Mouse (Mus musculus): Measurements from ENCODE around the gene Irf7. TPM values are rescaled to one million over a fixed set of nuclear protein-coding genes. Genes with fewer than 3 reads are reported as not detected.

The Irf7 gene
- 4.2 and 6.9 TPM in 2 replicates for polyA plus RNA-seq (2012; rRNA removed)

GRCm38 (mm10) chr7:141265739-141266561 lies at the start of gene Irf7:
Irf7 (minus strand) TSS chr7:141266481.

GRCm38 (mm10) chr7:141291921-141292582 lies 25.8 kb upstream of the Irf7 start, which contains the start of gene Drd4:
Drd4 (plus strand) TSS chr7:141292006.

GRCm38 (mm10) chr7:141278766-141279590 lies 12.7 kb upstream of the Irf7 start, which contains the start of gene Sct:
Sct (minus strand) TSS chr7:141279133.

GRCm38 (mm10) chr7:141276546-141276945 lies 10.3 kb upstream of the Irf7 start, which contains the start of gene Cdhr5:
Cdhr5 (minus strand) TSS chr7:141276786.

GRCm38 (mm10) chr7:141228279-141229067 lies 37.8 kb downstream of the Irf7 start, which contains the start of gene Phrf1:
Phrf1 (plus strand) TSS chr7:141228784.

GRCm38 (mm10) chr7:141215101-141215879 lies 51.0 kb downstream of the Irf7 start, which contains the start of gene Rassf7:
Rassf7 (plus strand) TSS chr7:141215860.

GRCm38 (mm10) chr7:141213605-141214235 lies 52.6 kb downstream of the Irf7 start, which contains the start of gene Lmntd2:
Lmntd2 (minus strand) TSS chr7:141214080.

Other genes starting within 250 kb of the Irf7 start
- gene Ifitm6, start 248.6 kb downstream of the Irf7 start, polyA plus RNA-seq (2012; rRNA removed) = 0.56 and 0.82 TPM in 2 replicates
- not detected in 2 replicates for gene Gm17387, start 237.3 kb downstream of the Irf7 start, polyA plus RNA-seq (2012; rRNA removed)
- 186 and 189 TPM in 2 replicates for gene B4galnt4, start 205.4 kb downstream of the Irf7 start, polyA plus RNA-seq (2012; rRNA removed)
- 0.04 and 1.6 TPM in 2 replicates for gene Pkp3, start 188.3 kb downstream of the Irf7 start, polyA plus RNA-seq (2012; rRNA removed)
- gene Sigirr, start 165.9 kb downstream of the Irf7 start, polyA plus RNA-seq (2012; rRNA removed) = 2.3 and 2.5 TPM in 2 replicates
- gene Ano9, start 148.7 kb downstream of the Irf7 start, polyA plus RNA-seq (2012; rRNA removed) = 0.92 and 1.00 TPM in 2 replicates
- 57.7 and 58.1 TPM in 2 replicates for gene Ptdss2, start 144.1 kb downstream of the Irf7 start, polyA plus RNA-seq (2012; rRNA removed)
- gene Rnh1, start 93.6 kb downstream of the Irf7 start, polyA plus RNA-seq (2012; rRNA removed) = 31.5 and 34.6 TPM in 2 replicates
- 203 and 213 TPM in 2 replicates for gene Hras, start 72.5 kb downstream of the Irf7 start, polyA plus RNA-seq (2012; rRNA removed)
- 14.1 and 14.9 TPM in 2 replicates for gene Lrrc56, start 72.3 kb downstream of the Irf7 start, polyA plus RNA-seq (2012; rRNA removed)
- 0.92 and 0.97 TPM in 2 replicates for gene Lmntd2, start 52.4 kb downstream of the Irf7 start, polyA plus RNA-seq (2012; rRNA removed)
- gene Rassf7, start 50.6 kb downstream of the Irf7 start, polyA plus RNA-seq (2012; rRNA removed) = 20.3 and 23.3 TPM in 2 replicates
- 24.7 and 26.9 TPM in 2 replicates for gene Phrf1, start 37.7 kb downstream of the Irf7 start, polyA plus RNA-seq (2012; rRNA removed)
- 0.04 and 0.08 TPM in 2 replicates for gene Cdhr5, start 10.3 kb upstream of the Irf7 start, polyA plus RNA-seq (2012; rRNA removed)
- gene Sct, start 12.7 kb upstream of the Irf7 start, polyA plus RNA-seq (2012; rRNA removed) = 1.5 and 2.2 TPM in 2 replicates
- gene Drd4, start 25.5 kb upstream of the Irf7 start, polyA plus RNA-seq (2012; rRNA removed) = 0.66 and 0.71 TPM in 2 replicates
- gene Deaf1, start 61.2 kb upstream of the Irf7 start, polyA plus RNA-seq (2012; rRNA removed) = 67.1 and 68.9 TPM in 2 replicates
- 53.0 TPM in 2 replicates for gene Tmem80, start 61.3 kb upstream of the Irf7 start, polyA plus RNA-seq (2012; rRNA removed)
- gene Eps8l2, start 72.4 kb upstream of the Irf7 start, polyA plus RNA-seq (2012; rRNA removed) = 1.3 and 3.0 TPM in 2 replicates
- 245 and 264 TPM in 2 replicates for gene Taldo1, start 125.7 kb upstream of the Irf7 start, polyA plus RNA-seq (2012; rRNA removed)
- gene Gatd1, start 147.7 kb upstream of the Irf7 start, polyA plus RNA-seq (2012; rRNA removed) = 69.5 and 71.9 TPM in 2 replicates
- 63.4 and 64.9 TPM in 2 replicates for gene Cend1, start 163.0 kb upstream of the Irf7 start, polyA plus RNA-seq (2012; rRNA removed)
- 166 and 178 TPM in 2 replicates for gene Slc25a22, start 171.4 kb upstream of the Irf7 start, polyA plus RNA-seq (2012; rRNA removed)
- 9.0 and 10.0 TPM in 2 replicates for gene Pidd1, start 177.5 kb upstream of the Irf7 start, polyA plus RNA-seq (2012; rRNA removed)
- 868 and 877 TPM in 2 replicates for gene Rplp2, start 180.9 kb upstream of the Irf7 start, polyA plus RNA-seq (2012; rRNA removed)
- gene Pnpla2, start 188.7 kb upstream of the Irf7 start, polyA plus RNA-seq (2012; rRNA removed) = 14.3 and 15.6 TPM in 2 replicates
- 4.8 TPM in 2 replicates for gene Cracr2b, start 194.6 kb upstream of the Irf7 start, polyA plus RNA-seq (2012; rRNA removed)
- gene Cd151, start 200.9 kb upstream of the Irf7 start, polyA plus RNA-seq (2012; rRNA removed) = 92.5 and 94.0 TPM in 2 replicates
- gene Polr2l, start 208.7 kb upstream of the Irf7 start, polyA plus RNA-seq (2012; rRNA removed) = 52.4 and 53.0 TPM in 2 replicates
- gene Tspan4, start 208.8 kb upstream of the Irf7 start, polyA plus RNA-seq (2012; rRNA removed) = 56.0 and 60.4 TPM in 2 replicates

Data from central nervous system, embryonic 18 days (tissue).